Mouse (Mus musculus) gastrocnemius, adult 2 months (tissue): ENCODE data around the gene Lrig3. TPM values are rescaled to one million over a fixed set of nuclear protein-coding genes. Genes with fewer than 3 reads are reported as not detected.

Experiments used
- DNase-seq: peaks from one replicate; pipeline ENCODE4 v3.0.0; 2022
- H3K27ac ChIP-seq: fragments of 200-600 bp; 2 replicates; pipeline ENCODE4 v1.8.1; 2022; ENCODE audit warnings: mild to moderate bottlenecking
- H3K4me3 ChIP-seq: fragments of 200-600 bp; 2 replicates; pipeline ENCODE4 v1.8.1; 2022; ENCODE audit warnings: mild to moderate bottlenecking, moderate library complexity
- CTCF ChIP-seq: fragments of 200-600 bp; IDR thresholded peaks from 2 replicates; pipeline ENCODE4 v1.8.1; 2022; ENCODE audit warnings: antibody characterized with exemption, mild to moderate bottlenecking, moderate library complexity
- intact Hi-C: fragments of 180-260 bp; cut with DNase I; formaldehyde crosslinking; loops from one replicate; pipeline ENCODE4 v1.15.1; 2025
- total RNA-seq, 2 experiments: library from RNA; stranded (reverse); gene quantifications; 2 replicates each; pipeline ENCODE4 v1.2.3; 2021

Lrig3 gene
- total RNA-seq, 2 experiments from 2014 or later: 4.0 to 4.5 TPM

- no peak for DNase-seq
- intact Hi-C loops: no loop called here
- no peak for TF ChIP-seq CTCF
Observed at GRCm38 (mm10) chr10:125991819-125992218, 25.9 kb downstream of the Lrig3 start.

GRCm38 (mm10) chr10:125994855-125995254 is 28.9 kb downstream of the Lrig3 start:
- Histone ChIP-seq H3K27ac (peak overlapping the region; percentile 51; the same call in 1 of the 2 replicates), H3K4me3 (no peak overlapping the region)
- peak; percentile 70 for TF ChIP-seq CTCF
- DNase-seq: peak; percentile 64
- intact Hi-C loops: loop anchor here (1.0 to 2.0 kb wide), 2 partner anchors 210 to 270 kb away; no protein-coding TSS in a partner anchor

More at GRCm38 (mm10) chr10:125991819-125992218, 25.9 kb downstream of the Lrig3 start:
- Histone ChIP-seq H3K27ac (no peak overlapping the region), H3K4me3 (no peak overlapping the region)

GRCm38 (mm10) chr10:125995701-125996100 is 29.7 kb downstream of the Lrig3 start:
- intact Hi-C loops: loop anchor here (1.0 to 2.0 kb wide), 2 partner anchors 211 to 270 kb away; no protein-coding TSS in a partner anchor
- Histone ChIP-seq H3K27ac (no peak overlapping the region), H3K4me3 (no peak overlapping the region)
- TF ChIP-seq CTCF: no peak
- no peak for DNase-seq

GRCm38 (mm10) chr10:125996989-125997388 is 31.0 kb downstream of the Lrig3 start:
- DNase-seq: no peak
- no peak overlapping the region for H3K27ac ChIP-seq

GRCm38 (mm10) chr10:125999561-125999960 is 33.6 kb downstream of the Lrig3 start:
- no peak for DNase-seq
- Histone ChIP-seq H3K4me3 (no peak overlapping the region), H3K27ac (no peak overlapping the region)
- intact Hi-C loops: no loop called here
- no peak for TF ChIP-seq CTCF

More at GRCm38 (mm10) chr10:125996989-125997388, 31.0 kb downstream of the Lrig3 start:
- intact Hi-C loops: no loop called here
- H3K4me3 ChIP-seq: no peak overlapping the region
- no peak for TF ChIP-seq CTCF

- H3K27ac ChIP-seq: peak overlapping the region; percentile 70
- intact Hi-C loops: loop anchor here (5.0 kb wide), 2 partner anchors 34 to 331 kb away; partner anchors contain the start of gene Lrig3
- TF ChIP-seq CTCF: no peak
- DNase-seq: peak; percentile 50
- no peak overlapping the region for H3K4me3 ChIP-seq
Observed at GRCm38 (mm10) chr10:126000861-126001390, 35.0 kb downstream of the Lrig3 start.

- intact Hi-C loops: loop anchor here (5.0 kb wide), 2 partner anchors 35 to 330 kb away; partner anchors contain the start of gene Lrig3
- H3K4me3 ChIP-seq: no peak overlapping the region
- peak overlapping the region; percentile 52; the same call in 1 of the 2 replicates for H3K27ac ChIP-seq
- no peak for TF ChIP-seq CTCF
- DNase-seq: no peak
Observed at GRCm38 (mm10) chr10:126002081-126002755, 36.2 kb downstream of the Lrig3 start.

GRCm38 (mm10) chr10:126002818-126003506 is 37.0 kb downstream of the Lrig3 start:
- intact Hi-C loops: loop anchor here (5.0 kb wide), 2 partner anchors 36 to 329 kb away; partner anchors contain the start of gene Lrig3
- no peak for DNase-seq
- no peak for TF ChIP-seq CTCF
- H3K4me3 ChIP-seq: no peak overlapping the region
- peak overlapping the region; percentile 17; the same call in 1 of the 2 replicates for H3K27ac ChIP-seq

GRCm38 (mm10) chr10:126003857-126004256 is 37.9 kb downstream of the Lrig3 start:
- no peak for TF ChIP-seq CTCF
- no peak for DNase-seq
- intact Hi-C loops: loop anchor here (5.0 kb wide), 2 partner anchors 37 to 328 kb away; partner anchors contain the start of gene Lrig3
- Histone ChIP-seq H3K27ac (no peak overlapping the region), H3K4me3 (no peak overlapping the region)

GRCm38 (mm10) chr10:126013667-126014066 is 47.7 kb downstream of the Lrig3 start:
- TF ChIP-seq CTCF: no peak
- Histone ChIP-seq H3K27ac (no peak overlapping the region), H3K4me3 (no peak overlapping the region)
- intact Hi-C loops: no loop called here
- DNase-seq: no peak

- no peak for DNase-seq
- no peak for TF ChIP-seq CTCF
- intact Hi-C loops: no loop called here
- Histone ChIP-seq H3K4me3 (no peak overlapping the region), H3K27ac (no peak overlapping the region)
Observed at GRCm38 (mm10) chr10:126014673-126015072, 48.7 kb downstream of the Lrig3 start.

- no peak overlapping the region for H3K27ac ChIP-seq
- no peak for DNase-seq
- intact Hi-C loops: no loop called here
- TF ChIP-seq CTCF: no peak
- H3K4me3 ChIP-seq: no peak overlapping the region
Observed at GRCm38 (mm10) chr10:126015644-126016043, 49.7 kb downstream of the Lrig3 start.
